Mouse (Mus musculus) MEL (cell line): ENCODE measurements around the gene Fam19a5.

ENCODE experiments used
- CTCF ChIP-seq, 3 experiments: IDR thresholded peaks in 2 of 3; conservative IDR thresholded peaks in 1 of 3; 2 replicates each; pipeline ENCODE4 v1.5.1; 2011 to 2012; ENCODE audit warnings: low read length in 3 of 3, low read depth in 2 of 3, mild to moderate bottlenecking in 2 of 3, improper control_type of control experiment in 1 of 3, inconsistent platforms in 1 of 3, mixed read lengths in 1 of 3, moderate library complexity in 1 of 3; ENCODE audit not compliant: control insufficient read depth in 1 of 3, insufficient read depth in 1 of 3, poor library complexity in 1 of 3, severe bottlenecking in 1 of 3
- ELF1 ChIP-seq: IDR thresholded peaks from 2 replicates; pipeline ENCODE4 v1.6.1; 2014; ENCODE audit warnings: low read depth, mild to moderate bottlenecking, inconsistent platforms, low read length, improper control_type of control experiment, moderate library complexity
- EP300 ChIP-seq, 2 experiments: IDR thresholded peaks; 2 replicates each; pipeline ENCODE4 v1.6.1; 2011; ENCODE audit warnings: improper control_type of control experiment in 2 of 2, low read length in 2 of 2, low read depth in 1 of 2, mild to moderate bottlenecking in 1 of 2
- GATA1 ChIP-seq: IDR thresholded peaks from 2 replicates; pipeline ENCODE4 v1.6.1; 2011; ENCODE audit warnings: low read depth, low read length, improper control_type of control experiment
- MAX ChIP-seq: IDR thresholded peaks from 2 replicates; pipeline ENCODE4 v1.6.1; 2011; ENCODE audit warnings: low read length, improper control_type of control experiment
- TAL1 ChIP-seq: IDR thresholded peaks from 2 replicates; pipeline ENCODE4 v1.6.1; 2012; ENCODE audit warnings: mild to moderate bottlenecking, inconsistent platforms, low read length, moderate library complexity, mixed read lengths
- ZKSCAN1 ChIP-seq: IDR thresholded peaks from 2 replicates; pipeline ENCODE4 v1.6.1; 2012; ENCODE audit warnings: low read depth, mild to moderate bottlenecking, inconsistent platforms, low read length, improper control_type of control experiment, moderate library complexity

DNA sequence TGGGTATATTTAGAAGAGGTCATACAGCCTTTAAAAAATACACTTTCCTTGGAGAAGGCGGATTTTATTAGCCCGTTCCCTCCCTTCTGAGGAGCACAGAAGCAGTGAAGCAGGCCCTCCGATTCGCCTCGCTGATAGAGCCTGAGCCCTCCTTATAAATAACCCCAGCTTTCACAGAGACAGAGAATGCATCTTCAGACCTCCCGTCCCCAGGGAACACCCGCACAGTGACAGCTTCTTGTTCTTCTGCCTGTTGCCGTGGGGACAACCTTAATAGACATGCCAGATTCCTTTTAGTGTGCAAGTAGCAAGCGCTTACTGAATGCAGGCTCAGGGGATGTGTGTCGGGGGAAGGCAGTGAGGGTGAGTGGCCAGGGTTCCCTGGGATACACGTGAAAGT lies 94.2 kb downstream of the Fam19a5 start:
- TF ChIP-seq MAX (no peak), EP300 (IDR thresholded peaks at IDR 0.05; ENCODE audit: low read depth in 1 of 2, low read length in 2 of 2) (no peak), ELF1 (no peak), TAL1 (no peak), GATA1 (no peak), ZKSCAN1 (no peak), CTCF (IDR thresholded peaks at IDR 0.05 in 2 of 3, conservative IDR thresholded peaks at IDR 0.05 in 1 of 3; ENCODE audit: control insufficient read depth in 1 of 3, insufficient read depth in 1 of 3, low read depth in 2 of 3, low read length in 3 of 3, poor library complexity in 1 of 3, severe bottlenecking in 1 of 3) (no peak)
